Mouse (Mus musculus) kidney, adult 8-10 months (tissue): ENCODE measurements at regions not wholly inside any gene's neighbourhood (a gene's known extent, or its start where the extent isn't known, plus 50 kb on each side); places are given as distances from the start of the nearest gene placed in this dataset.

Experiments
- DNase-seq, 2 experiments: peaks; one replicate each; pipeline ENCODE4 v3.0.0; 2022

GRCm38 (mm10) chr13:107758327-107759095 is 285.7 kb upstream of the Smim15 start:
- peak; percentile 45 to 62 for DNase-seq

DNA sequence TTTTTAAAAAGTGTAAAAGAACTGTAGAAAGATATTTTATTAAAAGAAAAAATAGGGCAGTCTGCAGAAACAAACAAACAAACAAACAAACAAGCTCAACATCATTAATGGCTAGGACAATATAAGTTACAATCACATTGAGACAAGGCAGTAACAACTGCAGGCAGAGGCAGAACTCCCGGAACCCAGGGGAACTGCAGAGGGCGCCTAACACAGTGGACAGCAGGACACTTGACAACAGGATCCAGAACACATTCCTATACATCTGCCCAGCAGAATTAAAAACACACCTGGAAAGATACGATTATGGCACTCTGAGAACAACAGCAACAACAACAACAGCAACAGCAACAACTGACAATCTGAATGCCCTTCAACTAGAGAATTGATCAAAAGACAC is 291.5 kb upstream of the Smim15 start:
- DNase-seq = no peak

DNA sequence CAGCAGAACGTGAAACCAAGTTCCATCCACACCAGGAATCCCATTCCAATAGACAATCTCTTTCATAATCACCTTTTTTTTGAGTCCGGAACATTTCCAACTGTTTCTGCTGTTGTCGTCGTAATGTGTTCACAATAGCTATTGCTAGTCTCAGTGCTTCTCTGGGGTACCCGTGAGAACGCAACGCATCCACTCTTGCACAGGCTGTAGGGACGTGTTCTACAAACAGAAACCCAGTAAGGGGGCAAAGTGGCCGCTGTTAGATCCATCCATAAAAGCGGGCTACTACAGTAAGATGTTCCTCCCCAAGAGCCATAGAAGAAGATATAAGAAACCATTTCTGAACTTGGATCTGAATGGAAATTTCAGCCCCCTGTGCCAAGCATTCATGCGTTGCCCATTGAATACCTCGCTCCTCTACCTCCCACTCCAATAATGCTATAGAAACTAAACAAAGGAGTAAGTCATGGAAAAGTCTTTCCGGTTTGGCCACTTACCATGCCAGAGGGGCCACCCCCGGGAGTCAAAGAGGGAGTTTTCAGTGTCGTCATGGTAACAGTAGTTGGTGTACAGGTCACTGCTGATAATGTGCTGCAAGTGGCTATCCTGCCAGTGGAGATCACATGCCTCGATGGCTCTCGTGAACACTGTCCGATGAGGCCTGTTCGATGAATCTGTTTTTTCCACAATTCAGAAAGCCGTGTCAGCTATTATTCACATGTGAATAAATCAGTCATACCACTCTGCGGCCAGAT is 300.6 kb upstream of the Smim15 start:
- DNase-seq = no peak

DNA sequence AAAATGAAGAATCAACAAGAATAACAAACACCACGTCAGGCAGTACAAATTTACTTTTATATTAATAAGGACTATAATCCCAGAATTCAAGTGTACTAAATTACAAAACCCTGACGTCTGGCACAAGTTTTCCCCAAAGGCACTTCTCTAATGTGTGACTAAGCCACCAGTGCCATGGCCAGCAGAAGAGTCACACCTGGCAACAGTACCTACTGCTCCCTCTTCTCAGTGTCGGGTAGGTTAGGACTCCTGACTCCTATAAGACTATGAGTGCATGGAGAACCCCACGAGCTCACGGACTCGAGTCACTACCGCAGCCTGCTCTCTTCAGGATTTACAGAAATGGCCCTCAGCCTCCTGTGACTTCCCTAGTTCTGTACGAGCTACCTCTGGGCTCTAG is 307.7 kb upstream of the Smim15 start:
- DNase-seq = no peak

GRCm38 (mm10) chr13:107734161-107734905 is 309.9 kb upstream of the Smim15 start:
- DNase-seq = no peak

GRCm38 (mm10) chr13:107730976-107731375 is 313.3 kb upstream of the Smim15 start:
- no peak for DNase-seq

GRCm38 (mm10) chr13:107726491-107726890 is 317.8 kb upstream of the Smim15 start:
- DNase-seq = no peak

DNA sequence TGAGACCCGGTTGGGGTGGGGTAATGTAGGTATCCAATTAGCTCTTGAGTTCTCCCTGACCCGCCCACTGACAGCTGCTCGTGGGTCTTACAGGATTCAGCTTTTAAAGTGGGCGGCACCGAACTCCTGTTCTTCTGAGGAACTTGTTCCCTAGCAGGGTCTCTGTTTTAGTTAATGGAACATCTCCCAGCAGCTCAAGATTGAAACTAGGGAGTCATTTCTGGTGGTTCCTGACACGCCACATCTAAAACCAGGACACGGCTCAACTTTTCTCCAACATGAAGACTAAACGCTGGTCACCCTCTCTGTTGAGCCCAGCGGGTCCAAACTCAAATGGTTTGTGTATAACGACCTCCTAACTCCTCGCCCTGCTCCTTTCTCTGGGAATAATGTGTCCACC is 322.3 kb upstream of the Smim15 start:
- no peak for DNase-seq

DNA sequence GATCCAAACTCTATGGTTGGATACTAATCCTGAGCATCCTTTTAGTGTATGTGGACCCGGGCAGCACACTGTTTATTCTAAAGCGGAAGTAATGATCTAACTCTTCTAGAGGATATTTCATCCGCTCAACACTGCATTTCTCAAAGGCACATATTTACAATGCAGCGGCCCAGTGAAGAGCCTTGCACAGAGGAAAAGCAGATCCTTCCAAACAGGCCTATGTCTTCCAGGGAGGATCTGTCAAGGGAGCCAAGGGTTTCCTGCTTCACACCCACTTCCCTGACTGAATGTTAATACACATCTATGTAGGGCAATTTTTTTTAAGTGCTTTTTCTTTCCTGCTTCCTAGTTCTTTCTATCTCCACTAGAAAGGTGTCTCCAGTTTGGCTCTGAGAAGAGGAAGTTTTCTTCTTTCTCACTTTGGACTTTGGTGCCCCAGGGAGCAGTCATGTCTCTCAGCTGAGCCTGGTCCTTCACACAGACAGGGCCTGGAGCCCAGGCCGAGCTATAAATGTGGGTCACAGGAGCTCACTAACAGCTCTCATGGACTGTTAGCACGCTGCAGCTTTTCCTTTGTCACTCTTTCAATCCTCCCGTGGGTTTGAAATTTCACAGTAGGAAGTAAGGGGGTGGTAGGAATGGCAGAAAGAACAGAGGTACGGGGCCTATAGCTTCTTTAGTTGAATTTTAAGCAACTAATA is 323.2 kb upstream of the Smim15 start:
- DNase-seq = no peak

DNA sequence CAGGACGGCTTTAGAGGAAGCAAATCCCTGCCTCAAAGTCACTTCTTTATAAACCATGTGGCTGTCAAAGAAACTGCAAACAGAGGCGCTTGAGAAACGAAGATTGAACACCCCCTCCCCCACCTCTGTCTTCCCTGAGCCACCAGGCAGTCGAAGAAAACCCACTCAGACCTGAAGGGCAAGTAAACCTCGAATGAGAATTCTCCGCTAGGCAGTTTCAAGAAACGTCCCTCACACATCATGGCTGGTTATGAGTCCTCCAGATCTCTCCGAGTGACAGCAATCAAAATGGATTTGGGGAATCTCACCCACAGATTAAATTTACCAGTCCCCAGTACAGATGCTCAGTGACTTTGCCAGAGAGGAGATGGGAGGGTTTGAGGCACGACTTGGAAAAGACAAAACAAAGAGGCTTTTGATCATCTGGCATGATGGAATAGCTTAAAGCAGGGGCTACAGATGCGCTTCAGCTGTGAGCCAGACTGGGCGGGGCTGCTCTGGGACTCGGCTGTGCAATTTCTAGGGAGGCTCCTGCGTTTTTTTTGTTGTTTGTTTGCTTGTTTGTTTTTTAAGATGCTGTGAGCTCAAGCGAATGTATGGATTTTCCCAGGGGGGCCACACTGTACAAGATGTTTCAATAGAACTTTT is 325.1 kb upstream of the Smim15 start:
- DNase-seq = no peak

DNA sequence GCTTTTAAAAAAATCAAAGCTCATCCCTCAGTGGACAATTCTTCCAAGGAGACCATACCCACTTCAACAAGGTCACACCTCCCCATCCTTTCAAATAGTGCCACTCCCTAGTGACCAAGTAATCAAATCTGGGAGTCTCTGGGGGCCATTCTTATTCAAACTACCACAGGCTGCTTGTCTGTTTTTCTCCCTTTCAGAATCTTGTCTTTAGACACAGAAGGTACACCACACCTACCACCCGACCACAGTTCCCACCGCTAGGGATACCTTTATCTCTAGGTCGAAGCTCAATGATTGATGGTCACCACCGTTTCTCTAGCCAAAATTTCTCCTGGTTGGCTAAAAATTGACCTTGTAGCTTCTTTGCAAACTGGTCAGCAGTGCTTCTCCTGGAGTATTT is 328.6 kb upstream of the Smim15 start:
- no peak for DNase-seq

DNA sequence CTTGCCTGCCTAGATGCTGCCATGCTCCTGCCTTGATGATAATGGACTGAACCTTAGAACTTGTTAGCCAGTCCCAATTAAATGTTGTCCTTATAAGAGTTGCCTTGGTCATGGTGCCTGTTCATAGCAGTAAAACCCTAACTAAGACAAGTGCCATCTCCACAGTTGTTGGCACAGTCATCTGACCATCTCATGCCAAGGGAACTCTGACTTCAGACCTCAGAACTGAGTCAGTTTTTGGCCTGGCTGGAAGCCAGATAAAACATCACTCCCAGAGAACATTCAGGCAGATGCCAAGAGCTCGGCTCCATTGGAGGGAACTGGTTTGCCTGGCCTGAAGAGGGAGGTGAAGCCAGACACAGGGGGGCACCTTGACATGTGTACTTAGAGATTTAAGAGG is 330.2 kb upstream of the Smim15 start:
- peak; percentile 37 to 42 for DNase-seq

GRCm38 (mm10) chr13:107711341-107711994 is 332.8 kb upstream of the Smim15 start:
- DNase-seq = no peak

GRCm38 (mm10) chr13:107710368-107710767 is 333.9 kb upstream of the Smim15 start:
- no peak for DNase-seq

DNA sequence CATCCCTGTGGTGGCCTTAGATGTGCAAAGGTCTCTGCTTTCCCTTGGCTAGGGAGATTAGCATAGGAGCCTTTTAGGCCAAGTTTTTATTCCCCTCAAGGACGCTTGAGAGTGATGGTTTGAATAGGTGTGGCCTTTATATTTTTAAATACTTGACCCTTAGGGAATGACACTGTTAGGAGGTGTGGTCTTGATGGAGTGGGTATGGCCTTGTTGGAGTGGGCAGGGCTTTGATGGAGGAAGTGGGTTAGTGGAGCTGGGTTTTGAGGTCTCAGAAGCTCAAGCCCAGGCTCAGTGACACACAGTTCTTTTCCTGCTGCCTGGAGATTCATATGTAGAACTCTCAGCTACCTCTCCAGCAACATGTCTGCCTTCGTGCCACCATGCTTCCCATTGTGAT is 334.4 kb upstream of the Smim15 start:
- DNase-seq = no peak

GRCm38 (mm10) chr13:107703736-107704135 is 340.5 kb upstream of the Smim15 start:
- DNase-seq = no peak

- peak in 1 of 2 experiments; percentile 13 for DNase-seq
Observed at GRCm38 (mm10) chr13:107700268-107701139, 343.7 kb upstream of the Smim15 start.

DNA sequence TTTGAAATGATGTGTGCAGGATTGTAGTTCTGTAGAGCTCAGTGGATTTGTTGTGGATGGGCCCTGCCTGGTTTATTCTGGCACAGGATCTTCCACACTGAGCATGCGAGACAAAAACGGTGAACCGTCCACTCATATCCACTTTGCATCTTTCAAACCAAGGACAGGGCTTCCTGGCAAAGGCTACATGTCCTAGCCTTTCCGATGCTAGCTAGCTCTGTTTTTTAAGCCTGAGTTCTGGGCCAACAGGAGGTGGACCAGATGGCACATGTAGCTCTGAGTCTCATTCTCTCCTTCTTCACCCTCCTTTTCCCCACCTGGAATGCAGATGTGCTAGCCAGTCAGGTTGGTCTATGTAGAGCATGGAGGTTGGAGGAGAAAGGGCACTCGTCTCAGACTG is 345.0 kb upstream of the Smim15 start:
- DNase-seq = no peak

GRCm38 (mm10) chr13:107698345-107698744 is 345.9 kb upstream of the Smim15 start:
- no peak for DNase-seq

DNA sequence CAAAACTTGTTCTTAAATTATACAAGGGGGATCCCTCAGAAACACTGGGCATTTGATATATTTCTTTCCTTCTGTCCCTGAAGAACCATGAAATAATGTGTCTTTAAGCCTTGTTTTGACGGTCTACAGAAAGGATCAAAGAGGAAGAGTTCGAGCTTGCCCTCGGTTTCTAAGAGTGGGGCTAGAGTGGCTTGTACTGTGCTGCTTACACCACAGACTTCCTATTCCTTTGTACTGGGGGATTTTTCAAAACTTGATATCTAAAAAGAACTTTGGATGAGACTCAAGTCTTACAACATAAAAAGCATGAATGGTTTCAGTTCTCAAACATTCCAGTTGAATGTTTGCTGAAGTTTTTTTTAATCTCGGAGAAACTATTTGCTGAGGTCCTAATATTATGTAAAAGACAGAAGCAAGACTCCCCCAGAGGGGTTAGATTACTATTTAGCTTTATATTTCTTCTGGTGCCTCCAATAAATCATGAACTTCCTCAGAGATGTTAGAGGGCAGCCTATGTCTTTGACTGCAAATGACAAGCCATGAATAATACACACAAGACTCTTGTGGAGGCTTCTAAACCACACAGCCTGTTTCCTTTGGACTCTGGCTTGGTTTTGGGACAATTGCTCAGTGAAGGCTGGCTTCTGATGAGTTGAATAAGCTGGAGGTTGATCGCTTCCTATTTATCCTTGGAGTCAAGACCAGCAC is 352.0 kb upstream of the Smim15 start:
- DNase-seq = no peak
